Mouse (Mus musculus): Measurements from ENCODE around the gene Stim1. TPM values are rescaled to one million over a fixed set of nuclear protein-coding genes. Genes with fewer than 3 reads are reported as not detected.

Stim1 gene
- total RNA-seq (2017) = 31.1 and 38.0 TPM in 2 replicates

- peak; percentile 4 to 41; a peak in 2 of 4 replicates for ATAC-seq (replicated peaks in 1 of 2; ENCODE audit: insufficient read depth in 1 of 2, low FRiP score in 2 of 2, low TSS enrichment in 1 of 2, low read depth in 1 of 2, poor library complexity in 2 of 2, severe bottlenecking in 2 of 2)
These were observed at the start of gene Stim1 for GRCm38 (mm10) chr7:102267601-102268394. TSS of gene Stim1 (plus strand) at chr7:102267806.

GRCm38 (mm10) chr7:102221899-102222298, 45.7 kb upstream of the Stim1 start:
- ATAC-seq (replicated peaks in 1 of 2; ENCODE audit: insufficient read depth in 1 of 2, low FRiP score in 2 of 2, low TSS enrichment in 1 of 2, low read depth in 1 of 2, poor library complexity in 2 of 2, severe bottlenecking in 2 of 2) = no peak

DNA sequence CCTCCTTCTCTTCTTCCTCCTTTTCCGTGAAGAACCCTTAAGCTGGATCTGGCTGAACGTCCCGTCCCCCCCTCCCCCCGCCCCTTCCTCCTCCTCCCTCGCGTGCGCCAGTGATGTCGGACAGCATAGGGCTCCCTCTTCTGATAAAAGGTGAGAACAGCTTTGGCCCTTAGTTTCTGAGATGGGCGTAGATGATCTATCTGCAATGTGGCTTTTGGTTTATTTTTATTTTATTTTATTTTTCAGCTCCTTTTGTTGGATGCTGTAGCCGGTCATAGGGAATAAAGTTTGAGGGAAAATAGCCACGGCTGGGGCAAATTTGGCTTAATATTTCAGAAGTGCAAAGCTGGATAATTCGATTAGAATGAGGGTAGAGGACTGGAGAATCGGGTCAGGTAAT, 45.3 kb upstream of the Stim1 start:
- peak; percentile 80 to 83 for ATAC-seq (replicated peaks in 1 of 2; ENCODE audit: insufficient read depth in 1 of 2, low FRiP score in 2 of 2, low TSS enrichment in 1 of 2, low read depth in 1 of 2, poor library complexity in 2 of 2, severe bottlenecking in 2 of 2)

- peak; percentile 76 to 84 for ATAC-seq (replicated peaks in 1 of 2; ENCODE audit: insufficient read depth in 1 of 2, low FRiP score in 2 of 2, low TSS enrichment in 1 of 2, low read depth in 1 of 2, poor library complexity in 2 of 2, severe bottlenecking in 2 of 2)
These were observed 44.6 kb upstream of the Stim1 start for GRCm38 (mm10) chr7:102222830-102223556.

DNA sequence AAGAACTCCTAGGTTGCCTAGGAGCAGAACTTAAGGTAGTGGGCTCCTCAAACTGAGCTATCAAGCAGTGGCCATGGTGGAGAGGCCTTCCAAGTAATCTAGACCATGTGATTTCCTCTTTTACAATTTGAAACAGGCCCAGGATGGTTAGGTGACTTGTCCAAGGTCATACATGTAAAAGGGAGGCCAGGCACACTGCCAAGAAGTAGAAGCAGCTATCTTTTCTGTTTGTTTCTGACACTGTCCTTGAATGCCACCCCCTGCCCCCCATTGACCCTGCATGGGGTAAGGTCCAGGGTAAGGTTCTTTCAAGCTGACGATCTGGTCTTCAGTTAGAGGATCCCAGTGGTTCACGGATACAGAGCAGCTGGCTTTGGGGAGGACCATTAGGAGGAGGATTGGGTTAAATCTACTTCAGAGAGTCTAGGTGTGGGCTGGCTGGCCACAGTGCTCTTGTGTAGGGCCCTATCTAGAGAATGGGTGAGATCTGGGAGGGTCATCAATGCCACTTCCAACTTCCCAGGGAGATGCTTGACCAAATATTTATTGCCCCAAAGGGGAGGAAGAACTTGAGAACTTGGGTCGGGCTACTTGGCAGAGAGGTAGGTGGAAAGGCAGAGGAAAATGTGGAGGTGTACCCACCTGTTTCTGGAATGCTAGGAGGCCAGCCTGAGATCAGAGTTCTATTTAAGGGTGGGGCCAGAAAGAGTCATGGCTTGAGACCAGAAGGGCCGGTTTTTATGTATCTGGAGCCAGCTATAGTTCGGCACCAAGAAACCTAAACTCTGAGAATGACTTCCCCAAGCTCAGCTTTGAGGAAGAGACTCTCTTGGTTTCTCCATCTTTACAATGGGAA, 43.5 kb upstream of the Stim1 start:
- no peak for ATAC-seq (replicated peaks in 1 of 2; ENCODE audit: insufficient read depth in 1 of 2, low FRiP score in 2 of 2, low TSS enrichment in 1 of 2, low read depth in 1 of 2, poor library complexity in 2 of 2, severe bottlenecking in 2 of 2)

GRCm38 (mm10) chr7:102226051-102226450, 41.6 kb upstream of the Stim1 start:
- ATAC-seq (replicated peaks in 1 of 2; ENCODE audit: insufficient read depth in 1 of 2, low FRiP score in 2 of 2, low TSS enrichment in 1 of 2, low read depth in 1 of 2, poor library complexity in 2 of 2, severe bottlenecking in 2 of 2) = no peak

DNA sequence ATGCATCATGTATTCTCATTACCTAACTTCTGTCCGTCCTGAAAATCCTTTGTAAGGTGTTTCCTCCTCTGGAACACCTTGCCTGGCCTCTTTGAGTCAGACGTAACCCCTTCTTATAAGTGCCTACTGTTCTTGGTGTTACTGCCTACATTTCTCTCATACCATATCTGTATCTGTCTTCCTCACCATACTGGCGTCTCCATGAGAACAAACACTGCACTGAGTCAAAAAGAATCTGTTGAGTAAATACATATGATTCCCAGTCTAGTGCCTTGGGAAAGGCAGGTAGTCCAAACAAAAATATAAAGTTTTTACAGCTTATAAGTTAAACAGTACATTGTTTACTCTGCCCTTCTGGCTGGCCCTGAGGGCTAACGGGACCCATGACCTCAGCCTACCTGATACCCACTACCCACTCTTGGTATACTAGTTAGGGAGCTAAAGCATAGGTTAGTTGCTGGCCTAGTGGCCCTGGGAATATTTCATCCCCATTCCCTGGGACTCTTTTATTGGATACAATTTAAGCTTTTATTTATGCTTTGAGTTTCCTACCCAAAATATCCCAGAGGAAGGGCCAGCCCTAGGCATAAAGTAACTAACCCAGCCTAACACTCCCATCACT, 39.4 kb upstream of the Stim1 start:
- ATAC-seq (replicated peaks in 1 of 2; ENCODE audit: insufficient read depth in 1 of 2, low FRiP score in 2 of 2, low TSS enrichment in 1 of 2, low read depth in 1 of 2, poor library complexity in 2 of 2, severe bottlenecking in 2 of 2) = no peak

- no peak for ATAC-seq (replicated peaks in 1 of 2; ENCODE audit: insufficient read depth in 1 of 2, low FRiP score in 2 of 2, low TSS enrichment in 1 of 2, low read depth in 1 of 2, poor library complexity in 2 of 2, severe bottlenecking in 2 of 2)
These were observed 37.8 kb upstream of the Stim1 start for GRCm38 (mm10) chr7:102229814-102230213.

DNA sequence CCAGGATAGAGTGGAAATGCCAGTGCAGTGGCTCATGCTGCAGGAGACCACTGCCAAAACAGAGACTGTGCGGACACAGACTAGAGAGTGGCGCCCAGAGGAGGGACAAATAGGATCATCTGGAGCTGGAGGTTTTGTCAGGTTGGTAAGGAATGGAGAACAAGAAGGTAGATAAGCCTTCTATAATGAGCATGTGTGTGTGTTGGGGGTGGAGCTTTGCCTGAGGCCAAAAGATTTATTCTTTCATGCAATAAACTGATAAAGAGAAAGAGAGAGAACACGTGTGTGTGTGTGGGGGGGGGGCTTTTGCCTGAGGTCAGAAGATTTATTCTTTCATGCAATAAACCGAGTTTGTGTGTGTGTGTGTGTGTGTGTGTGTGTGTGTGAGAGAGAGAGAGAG, 34.5 kb upstream of the Stim1 start:
- no peak for ATAC-seq (replicated peaks in 1 of 2; ENCODE audit: insufficient read depth in 1 of 2, low FRiP score in 2 of 2, low TSS enrichment in 1 of 2, low read depth in 1 of 2, poor library complexity in 2 of 2, severe bottlenecking in 2 of 2)

DNA sequence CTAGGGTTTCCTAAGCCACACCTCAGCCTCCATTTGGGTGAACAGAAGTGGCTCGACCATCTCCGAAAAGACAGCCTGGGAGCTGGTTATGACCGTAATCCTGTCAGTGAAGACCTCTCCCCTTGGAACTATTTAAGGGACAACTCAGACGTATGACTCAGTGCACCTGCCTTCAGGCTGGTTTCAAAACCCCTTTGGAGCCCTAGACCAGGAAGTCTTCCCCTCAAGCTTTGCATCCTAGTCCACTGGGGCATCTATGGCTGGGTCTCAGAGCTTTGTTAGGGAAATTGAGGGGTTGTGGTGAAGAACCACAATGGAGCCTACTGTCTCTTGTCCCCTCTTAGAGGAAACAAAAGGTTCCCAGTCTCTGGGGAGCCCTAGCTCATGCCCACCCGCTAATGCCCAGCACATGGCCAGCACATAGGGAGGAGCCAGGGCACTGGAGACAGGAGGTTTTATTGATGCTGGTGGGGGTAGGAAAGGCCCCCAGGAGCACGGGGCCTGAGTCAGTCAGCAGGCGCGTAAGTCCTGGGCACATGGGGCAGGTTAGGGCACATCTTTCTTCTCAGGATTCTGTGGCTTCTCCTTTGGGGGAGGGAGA, 28.8 kb upstream of the Stim1 start:
- no peak for ATAC-seq (replicated peaks in 1 of 2; ENCODE audit: insufficient read depth in 1 of 2, low FRiP score in 2 of 2, low TSS enrichment in 1 of 2, low read depth in 1 of 2, poor library complexity in 2 of 2, severe bottlenecking in 2 of 2)

- ATAC-seq (replicated peaks in 1 of 2; ENCODE audit: insufficient read depth in 1 of 2, low FRiP score in 2 of 2, low TSS enrichment in 1 of 2, low read depth in 1 of 2, poor library complexity in 2 of 2, severe bottlenecking in 2 of 2) = no peak
These were observed 28.0 kb upstream of the Stim1 start for GRCm38 (mm10) chr7:102239591-102239990.

DNA sequence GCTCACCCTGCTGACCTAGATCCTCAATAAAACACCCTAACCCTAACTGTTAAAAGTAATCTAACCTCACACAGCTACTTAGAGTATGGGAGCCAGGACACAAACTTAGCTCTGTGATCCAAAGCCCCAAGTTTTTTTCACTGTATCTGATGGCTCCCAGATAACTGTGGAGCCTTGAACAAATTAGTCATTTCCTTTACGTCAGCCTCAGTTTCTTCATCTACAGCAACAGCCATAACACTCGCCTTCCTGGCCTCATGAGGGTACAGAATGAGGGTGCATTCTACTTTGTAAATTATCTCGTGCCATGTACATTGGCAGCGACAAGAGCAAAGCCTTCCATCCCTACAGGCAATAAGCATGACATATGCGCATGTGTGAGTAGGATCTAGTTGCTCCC, 25.2 kb upstream of the Stim1 start:
- ATAC-seq (replicated peaks in 1 of 2; ENCODE audit: insufficient read depth in 1 of 2, low FRiP score in 2 of 2, low TSS enrichment in 1 of 2, low read depth in 1 of 2, poor library complexity in 2 of 2, severe bottlenecking in 2 of 2) = no peak

DNA sequence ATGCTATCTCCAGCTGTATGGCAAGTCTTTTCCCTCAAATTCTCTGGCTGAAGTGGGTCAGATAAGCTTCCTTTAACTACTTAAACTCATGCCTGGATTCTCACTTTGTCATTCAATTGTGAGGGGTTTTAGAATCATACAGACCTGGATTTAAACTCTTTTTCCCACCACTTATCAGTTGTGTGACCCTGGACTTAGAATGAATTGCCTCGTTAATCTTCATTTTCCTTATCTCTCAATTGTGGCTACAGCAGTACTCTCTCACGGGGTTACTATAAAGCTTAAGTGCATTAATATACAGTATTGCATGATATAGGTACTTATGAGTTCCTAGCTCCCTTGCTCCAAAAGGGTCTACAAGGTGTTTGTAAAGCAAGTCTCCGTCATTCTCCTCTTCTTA, 24.7 kb upstream of the Stim1 start:
- no peak for ATAC-seq (replicated peaks in 1 of 2; ENCODE audit: insufficient read depth in 1 of 2, low FRiP score in 2 of 2, low TSS enrichment in 1 of 2, low read depth in 1 of 2, poor library complexity in 2 of 2, severe bottlenecking in 2 of 2)

DNA sequence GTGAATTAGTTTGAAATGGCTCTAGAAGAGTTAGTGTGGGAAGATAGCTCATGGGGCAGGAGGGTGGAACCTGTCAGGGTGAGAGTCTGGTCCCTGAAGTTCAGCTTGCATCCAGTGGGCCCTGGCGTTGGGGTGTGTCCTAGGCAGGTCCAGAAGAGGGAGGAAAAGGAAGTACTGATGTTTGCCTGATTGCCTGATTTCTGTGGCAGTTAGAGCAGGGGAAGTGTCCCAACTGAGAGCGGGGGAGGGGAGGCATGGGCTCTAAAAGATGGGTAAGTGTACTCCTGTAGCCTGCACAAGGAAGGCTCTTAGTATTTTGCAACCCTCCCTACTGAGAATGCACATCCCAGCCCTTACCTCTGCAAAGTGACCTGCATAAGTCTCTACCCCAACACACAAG, 23.7 kb upstream of the Stim1 start:
- peak; percentile 41 to 55; a peak in 3 of 4 replicates for ATAC-seq (replicated peaks in 1 of 2; ENCODE audit: insufficient read depth in 1 of 2, low FRiP score in 2 of 2, low TSS enrichment in 1 of 2, low read depth in 1 of 2, poor library complexity in 2 of 2, severe bottlenecking in 2 of 2)

- no peak for ATAC-seq (replicated peaks in 1 of 2; ENCODE audit: insufficient read depth in 1 of 2, low FRiP score in 2 of 2, low TSS enrichment in 1 of 2, low read depth in 1 of 2, poor library complexity in 2 of 2, severe bottlenecking in 2 of 2)
These were observed 22.6 kb upstream of the Stim1 start for GRCm38 (mm10) chr7:102244782-102245535.

GRCm38 (mm10) chr7:102245775-102246174, 21.8 kb upstream of the Stim1 start:
- ATAC-seq (replicated peaks in 1 of 2; ENCODE audit: insufficient read depth in 1 of 2, low FRiP score in 2 of 2, low TSS enrichment in 1 of 2, low read depth in 1 of 2, poor library complexity in 2 of 2, severe bottlenecking in 2 of 2) = no peak

All from hematopoietic stem cell, adult 5-6 weeks (primary cell).